ENCODE assay signal across 24 mouse cellular contexts in the genomic region with DNA sequence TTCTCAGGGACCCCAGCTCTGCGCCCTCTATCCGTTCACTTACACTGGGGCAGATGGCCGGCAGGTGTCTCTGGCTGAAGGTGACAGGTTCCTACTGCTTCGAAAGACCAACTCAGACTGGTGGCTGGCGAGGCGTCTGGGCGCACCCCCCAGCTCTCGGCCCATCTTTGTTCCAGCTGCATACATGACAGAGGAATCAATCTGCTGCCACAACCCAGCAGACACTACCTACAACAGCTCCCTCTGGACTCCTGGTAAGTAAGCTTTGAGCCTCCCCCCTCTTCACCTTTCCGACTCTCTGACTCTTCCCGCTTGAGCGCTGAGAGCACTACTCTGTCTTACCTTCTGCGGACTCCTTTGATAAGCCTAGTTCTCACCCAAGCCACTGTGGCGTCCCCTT. TPM values are rescaled to one million over a fixed set of nuclear protein-coding genes. Genes with fewer than 3 reads are reported as not detected.
DNase-seq lines count a peak whose midpoint lies in the region; ATAC-seq and TF ChIP-seq lines count a peak whose summit lies in the region.
"Had no signal": no experiment of that assay in that cellular context is flagged by ENCODE, and none has a peak within 500 bp of the region (broad histone marks: within the 10 kb centered on the region; RNA-seq: fewer than 3 reads in every experiment).

No protein-coding gene starts in this region.

- no peak overlapping the region for H3K4me3 ChIP-seq in hindbrain, embryonic 10.5 days
- H3K4me3 ChIP-seq in hindbrain, embryonic 14.5 days (replicated peaks; ENCODE audit: low read length), result no peak overlapping the region
- H3K4me3 ChIP-seq in bone marrow, adult 2 months (replicated peaks; ENCODE audit: control insufficient read depth, low read depth, low read length), result peak overlapping the region; percentile 79
- H3K4me3 ChIP-seq in heart, adult 2 months, result no peak overlapping the region
- H3K4me3 ChIP-seq in forebrain, embryonic 13.5 days, result no peak overlapping the region
- H3K4me3 ChIP-seq: embryonic facial prominence, embryonic 13.5 days; forebrain, embryonic 15.5 days; layer of hippocampus, adult 2 months; limb, embryonic 15.5 days; lung, embryonic 15.5 days; midbrain, embryonic 10.5 days had no signal

- no peaks in the 10 kb centered on the region for H3K79me2 ChIP-seq in heart, adult 2 months (replicated peaks; ENCODE audit: control insufficient read depth, insufficient read depth, low read length)

- no peaks in the 10 kb centered on the region for H3K36me3 ChIP-seq in hindbrain, embryonic 10.5 days
- H3K36me3 ChIP-seq in hindbrain, embryonic 14.5 days (replicated peaks; ENCODE audit: control insufficient read depth, insufficient read depth), result no peaks in the 10 kb centered on the region
- no peaks in the 10 kb centered on the region for H3K36me3 ChIP-seq in heart, adult 2 months (ENCODE audit: control insufficient read depth, insufficient read depth, low read length)
- H3K36me3 ChIP-seq in forebrain, embryonic 13.5 days (ENCODE audit: poor library complexity, severe bottlenecking), result no peaks in the 10 kb centered on the region
- H3K36me3 ChIP-seq: embryonic facial prominence, embryonic 13.5 days; forebrain, embryonic 15.5 days; limb, embryonic 15.5 days; lung, embryonic 15.5 days; midbrain, embryonic 10.5 days had no signal

- peaks cover 18% of the 10 kb centered on the region for H3K4me1 ChIP-seq in hindbrain, embryonic 10.5 days (replicated peaks)
- H3K4me1 ChIP-seq in hindbrain, embryonic 14.5 days (replicated peaks; ENCODE audit: control insufficient read depth, insufficient read depth, low read length), result peaks cover 7% of the 10 kb centered on the region
- peaks cover 6% of the 10 kb centered on the region; the same call in 1 of the 2 replicates for H3K4me1 ChIP-seq in bone marrow, adult 2 months (ENCODE audit: control insufficient read depth, insufficient read depth, low read length)
- H3K4me1 ChIP-seq in heart, adult 2 months (ENCODE audit: control insufficient read depth, insufficient read depth, low read length), result no peaks in the 10 kb centered on the region
- peaks cover 12% of the 10 kb centered on the region for H3K4me1 ChIP-seq in forebrain, embryonic 13.5 days

- peaks cover 58% of the 10 kb centered on the region for H3K27me3 ChIP-seq in hindbrain, embryonic 10.5 days (ENCODE audit: insufficient read depth, poor library complexity, severe bottlenecking)
- H3K27me3 ChIP-seq in hindbrain, embryonic 14.5 days (ENCODE audit: control insufficient read depth, insufficient read depth, low read length), result peaks cover 49% of the 10 kb centered on the region
- 0 out of 2 replicates have a peak, but pooled peaks cover 2% of the 10 kb centered on the region for H3K27me3 ChIP-seq in heart, adult 2 months (ENCODE audit: control insufficient read depth, insufficient read depth, low read length)
- peaks cover 65% of the 10 kb centered on the region for H3K27me3 ChIP-seq in forebrain, embryonic 13.5 days

- intact Hi-C loops in heart, adult 2 months (cut with DNase I), result no loop called here

- TF ChIP-seq POLR2A in bone marrow, adult 2 months (IDR thresholded peaks at IDR 0.05; ENCODE audit: borderline replicate concordance, control insufficient read depth, low read depth, low read length), result no peak
- TF ChIP-seq POLR2A in heart, adult 2 months (IDR thresholded peaks at IDR 0.05; ENCODE audit: insufficient read depth, low read depth, low read length), result no peak

- TF ChIP-seq CTCF in bone marrow, adult 2 months (IDR thresholded peaks at IDR 0.05; ENCODE audit: control insufficient read depth, insufficient read depth, low read length), result no peak
- TF ChIP-seq CTCF in heart, adult 2 months (IDR thresholded peaks at IDR 0.05), result no peak

- TF ChIP-seq EP300 in heart, adult 2 months (IDR thresholded peaks at IDR 0.05; ENCODE audit: insufficient read depth, low read depth, low read length), result no peak

- H3K9me3 ChIP-seq in hindbrain, embryonic 10.5 days, result no peaks in the 10 kb centered on the region
- H3K9me3 ChIP-seq in hindbrain, embryonic 14.5 days (ENCODE audit: control insufficient read depth, low read length), result 0 out of 2 replicates have a peak, but pooled peaks cover 3% of the 10 kb centered on the region
- no peaks in the 10 kb centered on the region for H3K9me3 ChIP-seq in forebrain, embryonic 13.5 days (replicated peaks)
- H3K9me3 ChIP-seq: embryonic facial prominence, embryonic 13.5 days; forebrain, embryonic 15.5 days; limb, embryonic 15.5 days; lung, embryonic 15.5 days; midbrain, embryonic 10.5 days had no signal

- DNase-seq in hindbrain, embryonic 10.5 days (ENCODE audit: low spot score), result no peak
- no peak for DNase-seq in hindbrain, embryonic 14.5 days (ENCODE audit: low spot score)
- DNase-seq in thymus, postnatal 14 days, result peak; percentile 43
- DNase-seq in thymus, postnatal 0 days (ENCODE audit: low spot score), result no peak
- no peak for DNase-seq in heart, adult 2 months
- no peak for DNase-seq in ovary, postnatal 36 days (ENCODE audit: low spot score)
- DNase-seq: cerebellum, postnatal 10 days; gastrocnemius, postnatal 36 days; kidney, adult 8-10 months; kidney, postnatal 14 days; lung, postnatal 4 days; retina, postnatal 1 day had no signal

- H3K9ac ChIP-seq in hindbrain, embryonic 14.5 days, result no peak overlapping the region
- H3K9ac ChIP-seq in heart, adult 2 months (ENCODE audit: low read depth, low read length), result no peak overlapping the region
- H3K9ac ChIP-seq in forebrain, embryonic 13.5 days, result no peak overlapping the region
- H3K9ac ChIP-seq: embryonic facial prominence, embryonic 13.5 days; forebrain, embryonic 15.5 days; limb, embryonic 15.5 days; lung, embryonic 15.5 days had no signal

- no peak for ATAC-seq in hindbrain, embryonic 14.5 days (ENCODE audit: low FRiP score)
- ATAC-seq in forebrain, embryonic 13.5 days, result no peak
- ATAC-seq: forebrain, embryonic 15.5 days had no signal

- WGBS in hindbrain, embryonic 10.5 days, result 69% methylated on average over 13 of the region's 13 CpGs
- WGBS in hindbrain, embryonic 14.5 days, result 71% methylated on average over 13 of the region's 13 CpGs
- WGBS in bone marrow, adult 2 months, result 75% methylated on average over 13 of the region's 13 CpGs
- WGBS in heart, adult 2 months, result 69% methylated on average over 13 of the region's 13 CpGs
- WGBS in forebrain, embryonic 13.5 days, result 63% methylated on average over 13 of the region's 13 CpGs

- 0 out of 2 replicates have a peak overlapping the region, but pooled peaks have one; percentile 18 for H3K27ac ChIP-seq in hindbrain, embryonic 10.5 days
- no peak overlapping the region for H3K27ac ChIP-seq in hindbrain, embryonic 14.5 days
- peak overlapping the region; percentile 96 for H3K27ac ChIP-seq in bone marrow, adult 2 months (ENCODE audit: control insufficient read depth, insufficient read depth, low read depth, low read length, poor library complexity)
- H3K27ac ChIP-seq in heart, adult 2 months, result no peak overlapping the region
- no peak overlapping the region for H3K27ac ChIP-seq in forebrain, embryonic 13.5 days
- H3K27ac ChIP-seq: embryonic facial prominence, embryonic 13.5 days; forebrain, embryonic 15.5 days; layer of hippocampus, adult 2 months; limb, embryonic 15.5 days; lung, embryonic 15.5 days; midbrain, embryonic 10.5 days had no signal

- no peak overlapping the region for H3K4me2 ChIP-seq in hindbrain, embryonic 14.5 days (replicated peaks)
- no peak overlapping the region for H3K4me2 ChIP-seq in forebrain, embryonic 13.5 days
- H3K4me2 ChIP-seq: embryonic facial prominence, embryonic 13.5 days; forebrain, embryonic 15.5 days; limb, embryonic 15.5 days; lung, embryonic 15.5 days had no signal

RNA-seq across cellular contexts. Expression of a gene that starts 0.4 kb away (rescaled TPM):
- 1.8 and 2.5 TPM in 2 replicates for polyA plus RNA-seq in hindbrain, embryonic 10.5 days (2016; fragmentation: Nextera tagmentation; extraction: Ambion mirVana)
- 0.88 and 1.1 TPM in 2 replicates for polyA plus RNA-seq in hindbrain, embryonic 14.5 days (2014; fragmentation: Nextera tagmentation; extraction: Ambion mirVana)
- polyA plus RNA-seq in thymus, postnatal 0 days (2015; fragmentation: Nextera tagmentation; extraction: Ambion mirVana), result 107 and 127 TPM in 2 replicates
- polyA plus RNA-seq in bone marrow, adult 2 months (2011; ENCODE audit: insufficient read depth, insufficient read length, low replicate concordance, missing spikeins), result 30.1 and 77.2 TPM in 2 replicates
- 1 to 10 TPM; 2.3 to 2.4 TPM for total RNA-seq in heart, adult 2 months (2021)
- polyA plus RNA-seq in heart, adult 2 months (2012; rRNA removed), result 2.5 and 4.8 TPM in 2 replicates
- 0.39 and 0.72 TPM in 2 replicates for polyA plus RNA-seq in forebrain, embryonic 13.5 days (2015; fragmentation: Nextera tagmentation; extraction: Ambion mirVana)

RNA-seq across cellular contexts. Expression of a gene that starts 10.6 kb away (rescaled TPM):
- polyA plus RNA-seq in hindbrain, embryonic 10.5 days (2016; fragmentation: Nextera tagmentation; extraction: Ambion mirVana), result 171 and 174 TPM in 2 replicates
- polyA plus RNA-seq in hindbrain, embryonic 14.5 days (2014; fragmentation: Nextera tagmentation; extraction: Ambion mirVana), result 113 and 124 TPM in 2 replicates
- 110 and 122 TPM in 2 replicates for polyA plus RNA-seq in thymus, postnatal 0 days (2015; fragmentation: Nextera tagmentation; extraction: Ambion mirVana)
- 41.6 and 85.0 TPM in 2 replicates for polyA plus RNA-seq in bone marrow, adult 2 months (2011; ENCODE audit: insufficient read depth, insufficient read length, low replicate concordance, missing spikeins)
- 10 to 100 TPM; 42.6 to 47.7 TPM for total RNA-seq in heart, adult 2 months (2021)
- 36.6 and 51.3 TPM in 2 replicates for polyA plus RNA-seq in heart, adult 2 months (2012; rRNA removed)
- 137 and 138 TPM in 2 replicates for polyA plus RNA-seq in forebrain, embryonic 13.5 days (2015; fragmentation: Nextera tagmentation; extraction: Ambion mirVana)

RNA-seq across cellular contexts. Expression of a gene that starts 19.6 kb away (rescaled TPM):
- 7.1 and 7.3 TPM in 2 replicates for polyA plus RNA-seq in hindbrain, embryonic 10.5 days (2016; fragmentation: Nextera tagmentation; extraction: Ambion mirVana)
- 1.3 and 1.6 TPM in 2 replicates for polyA plus RNA-seq in hindbrain, embryonic 14.5 days (2014; fragmentation: Nextera tagmentation; extraction: Ambion mirVana)
- 0.13 and 0.14 TPM in 2 replicates for polyA plus RNA-seq in thymus, postnatal 0 days (2015; fragmentation: Nextera tagmentation; extraction: Ambion mirVana)
- polyA plus RNA-seq in bone marrow, adult 2 months (2011; ENCODE audit: insufficient read depth, insufficient read length, low replicate concordance, missing spikeins), result 2.2 TPM in 1 of 2 replicates, not detected in the other
- under 1 TPM; 0.91 to 0.96 TPM for total RNA-seq in heart, adult 2 months (2021)
- polyA plus RNA-seq in heart, adult 2 months (2012; rRNA removed), result 2.4 and 3.2 TPM in 2 replicates
- polyA plus RNA-seq in forebrain, embryonic 13.5 days (2015; fragmentation: Nextera tagmentation; extraction: Ambion mirVana), result 1.1 and 2.1 TPM in 2 replicates
- total RNA-seq: hematopoietic stem cell, adult 5-6 weeks had no signal

RNA-seq across cellular contexts. Expression of a gene that starts 32.0 kb away (rescaled TPM):
- not detected in 2 replicates for polyA plus RNA-seq in hindbrain, embryonic 10.5 days (2016; fragmentation: Nextera tagmentation; extraction: Ambion mirVana)
- polyA plus RNA-seq in hindbrain, embryonic 14.5 days (2014; fragmentation: Nextera tagmentation; extraction: Ambion mirVana), result 0.04 TPM in 1 of 2 replicates, not detected in the other
- polyA plus RNA-seq in thymus, postnatal 0 days (2015; fragmentation: Nextera tagmentation; extraction: Ambion mirVana), result not detected in 2 replicates
- polyA plus RNA-seq in bone marrow, adult 2 months (2011; ENCODE audit: insufficient read depth, insufficient read length, low replicate concordance, missing spikeins), result 0.27 TPM in 1 of 2 replicates, not detected in the other
- total RNA-seq in heart, adult 2 months (2021), result not detected
- polyA plus RNA-seq in heart, adult 2 months (2012; rRNA removed), result not detected in 2 replicates
- 0.03 and 0.06 TPM in 2 replicates for polyA plus RNA-seq in forebrain, embryonic 13.5 days (2015; fragmentation: Nextera tagmentation; extraction: Ambion mirVana)
- total RNA-seq: gastrocnemius, postnatal 36 days; hematopoietic stem cell, adult 5-6 weeks; layer of hippocampus, adult 2 months; midbrain, postnatal 0 days had no signal
- polyA plus RNA-seq: forebrain, embryonic 15.5 days; heart, embryonic 16.5 days; lung, embryonic 15.5 days; midbrain, postnatal 0 days; testis, adult 2 months had no signal

RNA-seq across cellular contexts. Expression of a gene that starts 33.4 kb away (rescaled TPM):
- 12.8 and 16.3 TPM in 2 replicates for polyA plus RNA-seq in hindbrain, embryonic 10.5 days (2016; fragmentation: Nextera tagmentation; extraction: Ambion mirVana)
- polyA plus RNA-seq in hindbrain, embryonic 14.5 days (2014; fragmentation: Nextera tagmentation; extraction: Ambion mirVana), result 16.2 and 20.0 TPM in 2 replicates
- 10.3 and 13.8 TPM in 2 replicates for polyA plus RNA-seq in thymus, postnatal 0 days (2015; fragmentation: Nextera tagmentation; extraction: Ambion mirVana)
- polyA plus RNA-seq in bone marrow, adult 2 months (2011; ENCODE audit: insufficient read depth, insufficient read length, low replicate concordance, missing spikeins), result 75.9 and 131 TPM in 2 replicates
- 10 to 100 TPM; 19.2 to 20.4 TPM for total RNA-seq in heart, adult 2 months (2021)
- polyA plus RNA-seq in heart, adult 2 months (2012; rRNA removed), result 15.8 and 22.3 TPM in 2 replicates
- polyA plus RNA-seq in forebrain, embryonic 13.5 days (2015; fragmentation: Nextera tagmentation; extraction: Ambion mirVana), result 13.6 and 16.7 TPM in 2 replicates

Comparison
In these comparisons a context has a peak if more than half of its experiments do, and no peak if none do; other contexts are left out.
1. H3K27ac ChIP-seq: peak in hindbrain, embryonic 10.5 days (single experiment) and bone marrow, adult 2 months (single experiment); none in hindbrain, embryonic 14.5 days (single experiment), heart, adult 2 months (single experiment) and forebrain, embryonic 13.5 days (single experiment).